Mouse (Mus musculus) naive thymus-derived CD4-positive, alpha-beta T cell, adult 2 months (primary cell): ENCODE data around the gene Map3k20.

Experiments
- DNase-seq: peaks from one replicate; pipeline ENCODE4 v3.0.0-alpha.2; 2011; ENCODE audit warnings: low read depth

Gene Map3k20

GRCm38 (mm10) chr2:72280524-72280923 lies 4.9 kb upstream of the Map3k20 start:
- no peak for DNase-seq

GRCm38 (mm10) chr2:72281971-72282370 lies 3.5 kb upstream of the Map3k20 start:
- peak; percentile 85 for DNase-seq

- DNase-seq, result peak; percentile 71
Measured at GRCm38 (mm10) chr2:72282733-72283132, 2.7 kb upstream of the Map3k20 start.

DNA sequence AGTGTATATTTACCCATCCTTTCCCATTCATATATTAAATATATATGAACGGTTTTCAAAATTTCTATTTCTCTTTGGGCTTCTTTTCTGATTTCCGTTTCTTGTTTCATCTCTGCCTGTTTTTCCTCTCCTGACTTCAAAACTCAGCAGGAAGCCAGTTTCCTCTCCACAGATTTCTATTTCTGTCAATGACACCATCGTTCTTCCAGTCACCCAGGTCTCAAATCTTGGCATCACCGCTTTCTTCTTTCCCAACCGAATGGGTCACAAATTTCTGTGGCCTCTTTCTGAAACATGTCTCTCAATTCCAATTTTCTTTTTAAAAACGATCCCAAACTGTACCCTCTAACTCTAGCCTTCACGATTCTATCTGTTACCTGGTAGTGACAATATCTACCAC lies 748 bp upstream of the Map3k20 start:
- DNase-seq, result peak; percentile 15

GRCm38 (mm10) chr2:72285888-72286661 lies 638 bp downstream of the Map3k20 start:
- DNase-seq, result peak; percentile 32

- DNase-seq, result peak; percentile 14
Measured at GRCm38 (mm10) chr2:72287142-72287541, 1.7 kb downstream of the Map3k20 start.

DNA sequence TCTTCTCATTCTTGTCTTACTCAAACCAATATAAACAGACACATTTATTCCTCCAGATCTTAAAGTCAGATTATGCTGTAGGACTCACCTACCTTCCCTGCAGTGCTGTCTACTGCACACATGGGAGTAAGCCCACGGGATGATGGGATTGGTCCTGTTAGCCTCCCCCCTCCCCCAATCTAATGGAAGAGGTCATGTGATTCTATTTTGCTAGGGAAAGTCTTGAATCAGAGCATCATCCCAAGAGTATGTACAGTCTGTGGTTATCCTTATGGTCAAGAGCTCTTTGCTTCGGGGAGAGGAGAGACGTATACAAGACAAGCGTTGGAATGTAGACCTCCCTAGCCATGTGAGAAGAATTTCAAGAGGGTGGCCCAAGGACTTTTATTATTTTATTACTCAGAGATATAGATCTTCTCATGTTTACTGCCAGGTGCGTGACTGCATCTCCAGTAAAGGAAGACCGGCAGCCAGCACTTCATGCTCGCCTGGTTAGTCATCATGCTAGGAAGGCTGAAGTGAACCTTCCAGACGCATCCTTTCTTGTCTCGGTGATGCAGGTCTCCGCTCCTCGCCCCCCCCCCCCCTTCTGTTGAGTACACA lies 3.6 kb downstream of the Map3k20 start:
- no peak for DNase-seq

- peak; percentile 20 for DNase-seq
Measured at GRCm38 (mm10) chr2:72291103-72291502, 5.7 kb downstream of the Map3k20 start.

GRCm38 (mm10) chr2:72292573-72292972 lies 7.1 kb downstream of the Map3k20 start:
- peak; percentile 36 for DNase-seq

- DNase-seq, result no peak
Measured at GRCm38 (mm10) chr2:72294994-72295393, 9.6 kb downstream of the Map3k20 start.

DNA sequence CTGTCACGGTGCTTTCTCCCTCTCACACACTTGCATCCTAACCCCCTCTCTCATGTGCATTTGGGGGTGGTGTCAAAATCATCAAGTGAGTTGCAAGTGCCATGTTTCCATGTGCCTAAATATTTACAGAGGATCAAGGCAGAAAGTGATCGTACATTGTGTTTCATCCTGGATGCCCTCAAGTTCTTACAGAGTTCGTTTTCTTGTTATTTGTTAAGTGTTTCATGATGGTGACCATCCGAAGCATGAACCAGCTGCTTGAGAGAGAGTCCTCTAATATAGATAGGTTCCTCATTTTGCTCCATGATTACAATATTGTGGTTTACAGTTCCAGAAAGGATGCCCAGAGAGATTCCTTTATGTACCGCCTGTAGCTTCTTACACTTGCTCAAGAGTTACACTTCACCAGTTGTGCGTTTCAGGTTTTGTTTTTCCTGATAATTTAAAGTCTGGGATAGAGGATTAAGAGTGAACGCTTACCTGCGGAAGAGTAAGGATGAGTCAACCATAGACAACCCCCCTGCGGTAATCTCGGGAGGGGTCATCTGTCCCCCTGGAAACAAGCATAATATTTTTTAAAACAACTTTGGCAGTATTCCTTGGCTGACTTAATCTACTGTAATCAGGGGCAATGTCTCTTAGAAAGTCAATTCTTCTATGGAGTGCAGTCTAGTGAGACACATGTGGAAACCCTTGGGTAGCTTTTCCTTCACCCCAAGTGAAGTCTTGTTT lies 11.7 kb downstream of the Map3k20 start:
- no peak for DNase-seq

GRCm38 (mm10) chr2:72297716-72298082 lies 12.3 kb downstream of the Map3k20 start:
- no peak for DNase-seq

DNA sequence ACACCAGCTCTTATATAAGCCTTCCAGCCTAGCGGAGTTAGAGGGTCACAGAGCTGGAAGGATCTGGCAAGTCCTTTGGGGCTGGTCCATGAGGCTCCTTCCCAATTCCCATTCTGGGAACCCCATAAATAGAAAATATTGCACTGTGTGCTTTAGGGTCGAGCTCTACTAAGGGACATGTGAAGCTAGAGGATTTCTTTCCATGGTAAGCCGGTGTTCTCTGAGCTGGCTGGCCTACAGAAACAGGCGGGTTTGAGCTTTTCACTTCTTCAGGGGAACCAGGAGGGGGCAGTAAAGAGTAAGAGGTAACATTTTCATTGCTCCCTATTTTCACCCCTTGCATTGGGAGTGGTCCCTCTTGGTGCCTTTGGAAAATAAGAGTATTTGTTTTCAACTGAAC lies 13.0 kb downstream of the Map3k20 start:
- DNase-seq, result peak; percentile 51

- DNase-seq, result no peak
Measured at GRCm38 (mm10) chr2:72301194-72301916, 15.9 kb downstream of the Map3k20 start.

- DNase-seq, result no peak
Measured at GRCm38 (mm10) chr2:72305738-72306137, 20.3 kb downstream of the Map3k20 start.

DNA sequence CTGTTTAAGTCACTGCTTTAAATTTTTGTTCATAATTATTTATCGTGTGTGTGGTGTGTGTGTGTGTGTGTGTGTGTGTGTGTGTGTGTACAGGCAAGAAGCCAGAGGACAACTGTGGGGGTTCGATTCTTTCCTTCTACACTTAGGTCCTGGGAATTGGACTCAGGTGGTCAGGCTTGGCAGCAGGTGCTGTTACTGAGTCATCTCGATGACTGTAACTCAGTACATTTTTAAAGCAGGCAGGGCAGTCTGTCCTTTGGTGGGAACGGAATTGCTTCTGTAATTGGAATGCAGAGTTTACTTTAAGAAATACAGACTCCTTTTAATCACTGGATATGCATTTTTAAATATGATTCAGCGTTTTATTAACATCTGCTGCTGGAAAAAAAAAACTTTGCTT lies 22.9 kb downstream of the Map3k20 start:
- DNase-seq, result no peak

DNA sequence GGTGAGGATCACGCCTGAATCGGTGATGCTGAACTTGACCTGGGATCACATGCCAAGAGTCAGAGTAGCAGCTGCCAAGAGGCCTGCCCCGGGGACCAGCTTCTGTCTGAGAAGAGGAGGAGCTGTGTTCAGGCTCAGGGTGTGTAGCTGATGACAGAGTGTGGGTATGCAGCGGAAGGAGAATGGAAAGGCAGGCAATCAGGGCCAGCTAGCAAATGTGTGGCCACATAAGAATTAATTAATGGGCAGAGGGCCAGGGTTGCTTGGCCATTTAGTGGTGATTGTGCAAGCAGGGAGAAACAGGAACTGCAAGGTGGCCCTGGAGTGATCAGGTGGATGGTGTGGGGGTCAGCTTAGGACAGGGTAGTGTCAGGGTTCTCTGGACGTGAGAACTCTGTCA lies 23.5 kb downstream of the Map3k20 start:
- no peak for DNase-seq

- DNase-seq, result no peak
Measured at GRCm38 (mm10) chr2:72311486-72311885, 26.0 kb downstream of the Map3k20 start.

- no peak for DNase-seq
Measured at GRCm38 (mm10) chr2:72313312-72313711, 27.9 kb downstream of the Map3k20 start.

DNA sequence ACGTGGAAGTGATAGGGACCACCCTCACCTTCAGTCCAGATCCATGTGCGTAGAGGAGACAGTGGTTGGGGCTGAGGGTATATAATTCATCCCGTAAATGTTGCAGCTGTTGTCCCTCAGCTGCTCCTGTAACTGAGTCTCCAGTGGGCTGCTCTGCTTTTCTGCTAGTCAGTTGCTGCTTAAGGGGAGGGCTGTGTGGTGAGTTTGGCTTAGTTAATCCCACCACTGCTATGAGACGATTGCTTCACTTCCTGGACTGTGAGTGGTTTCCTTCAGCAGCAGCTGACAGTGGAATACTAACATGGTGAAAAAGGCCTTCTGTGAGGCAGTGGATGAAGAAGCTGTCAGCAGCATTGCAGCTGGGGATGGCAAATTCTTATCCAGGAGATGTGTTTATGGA lies 33.0 kb downstream of the Map3k20 start:
- no peak for DNase-seq

DNA sequence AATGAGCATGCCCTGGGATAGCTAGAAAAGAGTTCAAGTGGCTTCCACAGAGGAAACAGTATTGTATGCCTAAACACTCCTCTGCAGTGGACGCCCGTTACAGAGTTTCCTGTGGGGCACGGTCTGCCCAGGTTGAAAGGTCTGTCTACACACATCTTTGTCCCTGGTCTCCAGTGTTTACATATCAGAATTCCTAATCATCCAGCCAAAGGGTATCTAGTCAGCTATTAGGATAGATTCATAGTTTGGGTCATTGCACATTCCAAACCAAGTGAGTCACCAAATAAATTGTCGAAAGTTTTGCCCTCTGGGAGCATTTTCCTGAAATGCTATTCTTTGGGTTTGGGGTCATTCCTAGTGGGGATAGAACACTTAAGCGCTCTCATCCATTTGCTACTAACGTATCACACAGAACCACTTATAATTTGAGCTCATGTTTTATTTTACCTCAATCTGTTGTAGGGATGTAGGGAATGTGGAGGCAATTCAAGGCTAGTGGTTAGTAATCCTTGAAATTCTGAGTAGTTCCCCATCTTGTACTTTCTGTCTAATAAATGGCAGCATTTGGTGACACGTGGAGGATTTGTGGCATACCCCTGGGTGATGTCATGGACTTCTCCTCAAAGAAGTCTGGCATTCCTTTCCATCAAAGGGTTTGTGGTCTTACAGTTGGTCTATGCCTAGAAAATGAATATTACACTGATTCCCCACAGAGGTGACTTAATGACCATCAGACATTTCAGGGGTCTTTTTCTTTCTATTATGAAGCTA lies 33.8 kb downstream of the Map3k20 start:
- no peak for DNase-seq

DNA sequence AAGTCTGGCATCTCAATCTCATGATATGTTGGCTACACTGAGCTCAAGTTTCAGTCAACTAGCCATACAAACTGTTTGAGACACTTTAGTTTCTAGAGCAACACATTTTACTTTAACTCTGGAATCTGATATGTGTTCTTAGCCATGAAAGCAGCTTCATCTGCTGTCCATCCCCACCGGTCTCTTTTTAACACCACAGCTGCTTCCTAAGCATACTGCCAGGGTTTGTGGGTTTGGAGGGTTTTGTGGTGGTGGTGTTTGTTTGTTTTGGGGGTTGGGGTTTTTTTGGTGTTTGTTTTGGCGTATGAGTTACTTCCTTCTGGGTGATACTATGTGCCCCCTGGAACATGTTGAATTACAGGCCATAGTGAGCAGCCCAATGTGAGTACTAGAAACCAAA lies 35.2 kb downstream of the Map3k20 start:
- DNase-seq, result no peak
